Mouse (Mus musculus) hindbrain, embryonic 10.5 days (tissue): ENCODE measurements around the gene Rab4a. TPM values are rescaled to one million over a fixed set of nuclear protein-coding genes. Genes with fewer than 3 reads are reported as not detected.

ENCODE experiments used
- DNase-seq: peaks from one replicate; pipeline ENCODE4 v3.0.0-alpha.2; 2017; ENCODE audit warnings: low spot score
- H3K27ac ChIP-seq: fragments of 300-500 bp; sonication (generic); 2 replicates; pipeline ENCODE4 v1.5.1; 2016; ENCODE audit warnings: mild to moderate bottlenecking, moderate library complexity
- H3K27me3 ChIP-seq: fragments of 300-500 bp; sonication (generic); 2 replicates; pipeline ENCODE4 v1.6.1; 2016; ENCODE audit warnings: mild to moderate bottlenecking; ENCODE audit not compliant: poor library complexity, insufficient read depth, severe bottlenecking
- H3K36me3 ChIP-seq: fragments of 300-500 bp; sonication (generic); 2 replicates; pipeline ENCODE4 v1.6.1; 2016; ENCODE audit warnings: mild to moderate bottlenecking, moderate library complexity
- H3K4me1 ChIP-seq: fragments of 300-500 bp; sonication (generic); replicated peaks from 2 replicates; pipeline ENCODE4 v1.6.1; 2016; ENCODE audit warnings: mild to moderate bottlenecking
- H3K4me3 ChIP-seq: fragments of 300-500 bp; sonication (generic); 2 replicates; pipeline ENCODE4 v1.5.1; 2016; ENCODE audit warnings: mild to moderate bottlenecking, moderate library complexity
- H3K9me3 ChIP-seq: fragments of 300-500 bp; sonication (generic); 2 replicates; pipeline ENCODE4 v1.6.1; 2016; ENCODE audit warnings: mild to moderate bottlenecking, moderate library complexity
- WGBS: fragments of 180-500 bp; shearing (Covaris S2); methylation state at CpG from one replicate; pipeline ENCODE4 v1.1.7; 2016; 5-methylcytosine and 5-hydroxymethylcytosine counted together
- polyA plus RNA-seq: library from polyadenylated mRNA; unstranded; fragments of >200 nt; fragmentation: Nextera tagmentation; extraction: Ambion mirVana; gene quantifications from 2 replicates; pipeline ENCODE4 v1.2.1, GENCODE M21; 2016

Gene Rab4a
- polyA plus RNA-seq, 1 experiment from 2014 or later: 76.6 TPM

DNA sequence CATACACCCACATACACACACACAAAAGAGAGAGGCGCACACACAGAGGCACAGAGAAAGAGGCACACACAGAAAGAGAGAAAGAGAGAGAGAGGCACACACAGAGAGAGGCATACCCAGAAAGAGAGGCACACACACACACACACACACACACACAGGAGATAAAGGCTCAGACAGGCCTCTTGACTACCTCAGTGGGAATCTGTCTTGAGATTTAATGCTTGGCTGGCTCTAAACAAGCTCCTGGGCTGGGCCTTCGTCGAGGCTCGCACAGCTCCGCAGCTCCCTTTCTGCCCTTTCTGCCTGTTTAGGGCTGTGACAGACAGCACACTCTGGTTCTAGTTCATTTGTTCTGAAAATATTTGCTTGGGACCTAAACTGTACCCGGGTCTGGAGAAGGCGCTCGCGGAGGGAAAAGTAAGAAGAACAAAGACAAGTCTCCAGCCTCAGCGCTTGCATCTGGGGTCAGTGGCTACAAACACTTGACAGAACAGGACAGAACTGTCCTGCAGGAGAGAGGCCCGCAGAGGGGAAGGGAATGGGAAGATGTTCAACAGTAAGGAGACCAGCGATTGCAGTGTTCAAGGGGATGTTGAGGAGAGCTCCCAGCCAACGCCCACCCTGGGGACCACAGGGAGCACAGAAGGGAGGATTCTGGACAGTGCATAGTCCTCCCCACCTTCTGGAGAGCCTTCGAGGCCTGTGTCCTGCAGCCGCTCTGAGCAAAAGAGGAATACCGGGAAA, 14.5 kb upstream of the Rab4a start:
- H3K9me3 ChIP-seq: no peaks in the 10 kb centered on the region
- H3K36me3 ChIP-seq: no peaks in the 10 kb centered on the region
- H3K27me3 ChIP-seq: peaks cover 7% of the 10 kb centered on the region; the same call in 1 of the 2 replicates
- DNase-seq: peak; percentile 67
- peak overlapping the region; percentile 28 for H3K4me3 ChIP-seq
- H3K27ac ChIP-seq: peak overlapping the region; percentile 89
- WGBS: 33% methylated on average over 16 of the region's 16 CpGs
- peaks cover 23% of the 10 kb centered on the region for H3K4me1 ChIP-seq

DNA sequence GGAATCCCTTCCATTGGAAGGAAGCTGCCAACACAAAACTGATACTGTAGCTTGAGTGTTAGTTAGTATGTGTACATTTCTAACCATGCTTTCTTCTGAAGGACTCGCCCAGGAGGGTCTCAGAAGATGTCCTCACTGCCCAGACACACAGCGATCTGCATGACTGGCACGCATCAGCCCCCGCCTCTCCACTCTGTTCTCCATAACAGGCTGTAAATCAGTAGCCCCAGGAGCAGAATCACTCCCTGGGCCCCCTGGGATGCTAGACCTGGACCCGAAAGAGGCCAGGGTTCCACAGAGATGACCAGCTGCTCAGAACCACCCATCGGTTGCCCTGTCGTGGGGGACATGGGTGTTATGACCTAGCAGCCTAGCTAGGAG, 13.9 kb upstream of the Rab4a start:
- Histone ChIP-seq H3K9me3 (no peaks in the 10 kb centered on the region), H3K27me3 (peaks cover 7% of the 10 kb centered on the region; the same call in 1 of the 2 replicates), H3K36me3 (no peaks in the 10 kb centered on the region), H3K4me1 (peaks cover 23% of the 10 kb centered on the region), H3K4me3 (peak overlapping the region; percentile 14; the same call in 1 of the 2 replicates), H3K27ac (peak overlapping the region; percentile 89)
- DNase-seq: no peak
- WGBS: 66% methylated on average over 7 of the region's 7 CpGs

DNA sequence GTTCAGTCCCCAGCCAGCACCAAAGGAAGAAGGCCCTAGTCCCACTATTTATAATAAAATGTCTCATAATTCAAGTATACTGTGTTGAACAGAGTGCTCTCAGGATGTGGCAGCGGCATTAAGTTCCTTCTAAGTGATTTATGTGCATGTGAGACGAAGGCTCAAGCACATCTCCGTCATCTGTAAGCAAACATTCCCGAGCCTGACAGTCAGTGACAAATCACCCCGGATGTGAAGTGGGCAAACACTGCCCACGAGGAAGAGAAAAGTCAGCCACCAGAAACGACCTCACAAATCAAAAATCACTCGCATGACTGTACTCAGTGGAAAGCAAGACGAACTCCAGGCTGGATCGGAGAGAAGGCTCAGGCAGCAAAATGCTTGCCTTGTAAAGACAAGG, 11.9 kb upstream of the Rab4a start:
- no peaks in the 10 kb centered on the region for H3K9me3 ChIP-seq
- 72% methylated on average over 10 of the region's 10 CpGs for WGBS
- H3K27me3 ChIP-seq: peaks cover 7% of the 10 kb centered on the region; the same call in 1 of the 2 replicates
- no peaks in the 10 kb centered on the region for H3K36me3 ChIP-seq
- H3K4me3 ChIP-seq: no peak overlapping the region
- no peak for DNase-seq
- no peak overlapping the region for H3K27ac ChIP-seq
- H3K4me1 ChIP-seq: peaks cover 23% of the 10 kb centered on the region

DNA sequence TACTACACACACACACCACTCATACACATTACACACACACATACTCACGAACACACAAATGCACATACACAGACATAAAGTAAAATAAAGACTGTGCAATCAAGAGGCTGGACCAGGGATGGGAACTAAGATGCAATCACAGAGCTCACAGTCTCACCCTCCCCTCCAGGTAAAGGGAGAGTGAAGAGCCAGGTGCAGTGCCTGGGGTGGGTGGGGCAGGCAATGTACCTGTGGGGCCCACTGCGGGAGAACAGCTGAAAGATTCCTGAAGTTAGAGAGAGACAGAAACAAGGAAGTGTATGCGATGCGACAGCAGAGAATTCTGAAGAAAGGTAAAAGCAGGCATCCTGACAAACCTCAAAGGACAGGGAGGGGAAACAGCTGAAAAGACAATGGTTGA, 11.0 kb upstream of the Rab4a start:
- DNase-seq: no peak
- 83% methylated on average over 4 of the region's 4 CpGs for WGBS
- Histone ChIP-seq H3K9me3 (no peaks in the 10 kb centered on the region), H3K4me1 (peaks cover 27% of the 10 kb centered on the region), H3K27ac (peak overlapping the region; percentile 37; the same call in 1 of the 2 replicates), H3K36me3 (no peaks in the 10 kb centered on the region), H3K27me3 (0 out of 2 replicates have a peak, but pooled peaks cover under 1% of the 10 kb centered on the region), H3K4me3 (no peak overlapping the region)

DNA sequence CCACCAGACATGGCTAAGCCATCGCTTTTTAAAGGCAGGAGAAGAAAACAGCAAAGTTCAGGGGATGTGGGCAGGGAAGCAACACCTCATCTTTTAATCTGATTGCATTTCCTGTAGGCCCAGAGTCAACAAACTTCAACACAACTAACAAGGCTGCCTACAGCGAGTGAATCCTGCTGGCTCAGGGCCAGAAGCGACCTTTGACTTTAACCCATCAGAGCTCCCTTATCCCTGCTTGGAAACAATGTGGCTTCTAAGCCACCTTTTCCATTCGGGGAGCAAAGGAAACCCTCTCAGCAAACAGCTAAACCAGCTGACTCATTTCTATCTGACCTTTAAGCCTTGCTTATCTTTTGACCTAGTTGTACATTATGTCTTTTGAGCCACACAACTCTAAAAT, 9.0 kb upstream of the Rab4a start:
- H3K4me3 ChIP-seq: no peak overlapping the region
- 60% methylated on average over 4 of the region's 4 CpGs for WGBS
- H3K4me1 ChIP-seq: peaks cover 16% of the 10 kb centered on the region
- no peaks in the 10 kb centered on the region for H3K36me3 ChIP-seq
- DNase-seq: no peak
- H3K27ac ChIP-seq: no peak overlapping the region
- H3K27me3 ChIP-seq: no peaks in the 10 kb centered on the region
- peaks cover 3% of the 10 kb centered on the region; the same call in 1 of the 2 replicates for H3K9me3 ChIP-seq

DNA sequence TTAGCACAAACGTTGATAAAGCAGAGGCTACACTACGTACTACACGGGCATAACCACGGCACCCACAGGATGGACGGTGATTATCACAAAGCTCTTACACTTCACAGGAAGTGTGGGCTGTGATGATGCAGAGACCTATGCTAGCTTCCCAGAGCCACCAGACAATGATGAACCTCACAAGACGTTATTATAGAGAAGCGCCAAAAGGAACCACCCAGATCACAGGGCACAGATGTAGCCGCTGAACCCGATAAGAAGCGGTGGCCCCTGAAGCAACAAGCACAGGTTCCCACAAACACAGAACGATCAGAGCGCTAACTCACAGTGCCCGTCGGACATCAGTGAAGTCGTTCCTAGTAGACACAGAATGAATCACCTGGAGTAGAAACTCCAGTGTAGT, 7.9 kb upstream of the Rab4a start:
- 0 out of 2 replicates have a peak, but pooled peaks cover 7% of the 10 kb centered on the region for H3K4me1 ChIP-seq
- 92% methylated on average over 15 of the region's 15 CpGs for WGBS
- DNase-seq: no peak
- H3K27me3 ChIP-seq: no peaks in the 10 kb centered on the region
- no peaks in the 10 kb centered on the region for H3K36me3 ChIP-seq
- no peak overlapping the region for H3K27ac ChIP-seq
- no peak overlapping the region for H3K4me3 ChIP-seq
- H3K9me3 ChIP-seq: peaks cover 3% of the 10 kb centered on the region; the same call in 1 of the 2 replicates

DNA sequence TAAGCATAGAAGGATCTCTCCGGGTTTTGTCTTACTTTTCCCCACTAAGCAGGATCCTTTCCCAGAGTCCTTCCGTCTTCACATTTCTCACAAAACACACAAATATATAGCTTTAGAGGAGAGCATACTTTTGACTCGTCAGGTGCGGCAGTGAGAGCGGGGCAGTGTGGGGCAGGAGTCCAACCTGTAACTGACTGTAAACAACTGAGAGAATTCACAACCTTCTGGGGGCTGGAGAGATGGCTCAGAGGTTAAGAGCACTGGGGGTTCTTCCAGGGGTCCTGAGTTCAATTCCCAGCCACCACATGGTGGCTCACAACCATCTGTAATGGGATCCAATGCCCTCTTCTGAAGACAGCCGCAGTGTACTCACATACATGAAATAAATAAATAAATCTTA, 6.4 kb upstream of the Rab4a start:
- no peak for DNase-seq
- Histone ChIP-seq H3K9me3 (peaks cover 3% of the 10 kb centered on the region; the same call in 1 of the 2 replicates), H3K27ac (no peak overlapping the region), H3K4me1 (0 out of 2 replicates have a peak, but pooled peaks cover 7% of the 10 kb centered on the region), H3K4me3 (no peak overlapping the region), H3K36me3 (no peaks in the 10 kb centered on the region), H3K27me3 (no peaks in the 10 kb centered on the region)
- WGBS: 83% methylated on average over 6 of the region's 6 CpGs

DNA sequence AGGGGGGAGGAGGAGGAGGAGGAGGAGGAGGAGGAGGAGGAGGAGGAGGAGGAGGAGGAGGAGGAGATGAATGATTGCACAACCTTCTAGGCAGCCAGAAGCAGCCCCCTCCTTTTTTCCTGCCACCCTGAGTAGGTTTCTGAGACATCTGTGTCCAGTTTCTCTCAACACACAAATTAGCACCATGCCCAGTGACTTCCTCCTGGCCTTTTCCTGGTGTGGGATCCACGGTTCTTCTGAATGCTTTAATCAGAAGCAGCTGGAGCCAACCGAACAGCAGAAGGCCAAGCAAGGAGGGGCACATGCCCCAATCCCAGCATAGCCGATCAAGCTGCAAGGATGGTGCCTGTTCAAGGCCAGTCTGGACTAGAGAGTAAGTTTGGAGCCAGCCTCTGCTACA, 5.9 kb upstream of the Rab4a start:
- Histone ChIP-seq H3K9me3 (peaks cover 3% of the 10 kb centered on the region; the same call in 1 of the 2 replicates), H3K4me3 (no peak overlapping the region), H3K4me1 (0 out of 2 replicates have a peak, but pooled peaks cover 7% of the 10 kb centered on the region), H3K27ac (no peak overlapping the region), H3K36me3 (no peaks in the 10 kb centered on the region), H3K27me3 (no peaks in the 10 kb centered on the region)
- DNase-seq: peak; percentile 58
- 65% methylated on average over 3 of the region's 3 CpGs for WGBS

DNA sequence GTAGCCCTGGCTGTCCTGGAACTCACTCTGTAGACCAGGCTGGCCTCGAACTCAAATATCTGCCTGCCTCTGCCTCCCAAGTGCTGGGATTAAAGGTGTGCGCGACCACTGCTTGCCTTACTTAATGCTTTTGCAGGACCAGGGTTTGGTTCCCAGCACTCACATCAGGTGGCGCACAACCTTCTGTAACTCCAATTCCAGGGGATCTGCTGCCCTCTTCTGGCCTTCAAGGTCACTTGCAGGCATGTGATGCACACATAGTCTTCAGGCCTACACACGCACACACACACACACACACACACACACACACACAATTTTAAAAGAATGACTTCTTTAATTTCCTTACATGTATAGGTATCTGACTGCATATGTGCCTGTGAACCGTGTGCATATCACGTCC, 4.9 kb upstream of the Rab4a start:
- H3K27ac ChIP-seq: no peak overlapping the region
- no peak overlapping the region for H3K4me3 ChIP-seq
- no peak for DNase-seq
- WGBS: 91% methylated on average over 7 of the region's 7 CpGs
- H3K27me3 ChIP-seq: no peaks in the 10 kb centered on the region
- peaks cover 16% of the 10 kb centered on the region for H3K4me1 ChIP-seq
- peaks cover 3% of the 10 kb centered on the region; the same call in 1 of the 2 replicates for H3K9me3 ChIP-seq
- no peaks in the 10 kb centered on the region for H3K36me3 ChIP-seq

DNA sequence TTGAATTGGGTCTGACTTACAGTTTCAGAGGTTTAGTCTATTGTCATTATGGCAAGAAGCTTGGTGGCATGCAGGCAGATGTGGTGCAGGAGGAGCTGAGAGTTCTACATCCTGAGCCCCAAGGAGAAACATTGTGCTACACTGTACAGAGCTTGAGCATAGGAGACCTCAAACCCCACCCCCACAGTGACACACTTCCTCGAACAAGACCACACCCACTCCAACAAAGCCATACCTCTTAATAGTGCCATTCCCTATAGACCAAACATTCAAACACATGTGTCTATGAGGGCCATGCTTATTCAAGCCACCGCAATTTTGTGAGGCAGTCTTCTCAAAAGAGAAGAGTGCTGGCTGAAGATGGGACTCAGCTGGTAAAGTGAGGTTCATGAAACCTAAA, 4.2 kb upstream of the Rab4a start:
- Histone ChIP-seq H3K27ac (no peak overlapping the region), H3K27me3 (no peaks in the 10 kb centered on the region), H3K4me3 (no peak overlapping the region), H3K9me3 (peaks cover 3% of the 10 kb centered on the region; the same call in 1 of the 2 replicates), H3K4me1 (peaks cover 20% of the 10 kb centered on the region), H3K36me3 (no peaks in the 10 kb centered on the region)
- DNase-seq: no peak
- WGBS: 86% methylated on average over 2 of the region's 2 CpGs

DNA sequence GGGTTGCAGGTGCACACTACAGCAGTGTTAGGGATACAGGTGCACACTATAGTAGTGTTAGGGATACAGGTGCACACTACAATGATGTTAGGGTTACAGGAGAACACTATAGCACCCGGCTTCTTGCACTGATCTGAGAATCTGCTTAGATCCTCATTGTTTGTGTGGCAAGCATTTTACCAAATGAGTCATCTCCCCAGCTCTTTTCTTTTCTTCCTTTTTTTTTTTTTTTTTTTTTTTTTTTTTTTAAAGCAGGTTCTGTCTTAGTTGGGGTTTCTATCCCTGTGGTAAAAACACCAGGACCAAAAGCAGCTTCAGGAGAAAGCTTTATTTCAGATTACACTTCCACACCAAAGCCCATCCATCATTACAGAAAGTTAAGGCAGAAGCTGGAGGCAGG, 2.1 kb upstream of the Rab4a start:
- peaks cover under 1% of the 10 kb centered on the region; the same call in 1 of the 2 replicates for H3K36me3 ChIP-seq
- 86% methylated on average over 1 of the region's 1 CpGs for WGBS
- no peak overlapping the region for H3K27ac ChIP-seq
- DNase-seq: no peak
- peaks cover 3% of the 10 kb centered on the region; the same call in 1 of the 2 replicates for H3K9me3 ChIP-seq
- H3K27me3 ChIP-seq: no peaks in the 10 kb centered on the region
- no peak overlapping the region for H3K4me3 ChIP-seq
- peaks cover 37% of the 10 kb centered on the region for H3K4me1 ChIP-seq

DNA sequence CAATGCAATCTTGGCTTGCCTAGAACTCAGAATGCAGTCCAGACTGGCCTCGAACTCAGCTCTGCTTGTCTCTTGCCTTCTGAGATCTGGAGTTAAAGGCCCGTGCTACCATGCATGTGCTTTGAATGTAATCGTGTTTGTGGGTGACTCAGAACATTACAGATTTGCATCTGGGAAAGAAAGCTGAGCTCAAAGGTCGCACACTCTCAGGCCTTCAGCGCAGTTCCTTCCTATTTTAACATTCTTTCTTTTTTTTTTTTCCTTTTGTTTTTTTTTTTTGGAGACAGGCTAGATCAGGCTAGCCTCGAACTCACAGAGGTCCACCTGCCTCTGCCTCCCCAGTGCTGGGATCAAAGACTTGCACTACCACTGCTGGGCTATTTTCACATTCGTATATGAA, 1.2 kb upstream of the Rab4a start:
- peaks cover 8% of the 10 kb centered on the region; the same call in 1 of the 2 replicates for H3K36me3 ChIP-seq
- WGBS: 88% methylated on average over 7 of the region's 7 CpGs
- no peak for DNase-seq
- peaks cover 42% of the 10 kb centered on the region for H3K4me1 ChIP-seq
- H3K27ac ChIP-seq: no peak overlapping the region
- H3K27me3 ChIP-seq: no peaks in the 10 kb centered on the region
- H3K4me3 ChIP-seq: no peak overlapping the region
- H3K9me3 ChIP-seq: peaks cover 3% of the 10 kb centered on the region; the same call in 1 of the 2 replicates

DNA sequence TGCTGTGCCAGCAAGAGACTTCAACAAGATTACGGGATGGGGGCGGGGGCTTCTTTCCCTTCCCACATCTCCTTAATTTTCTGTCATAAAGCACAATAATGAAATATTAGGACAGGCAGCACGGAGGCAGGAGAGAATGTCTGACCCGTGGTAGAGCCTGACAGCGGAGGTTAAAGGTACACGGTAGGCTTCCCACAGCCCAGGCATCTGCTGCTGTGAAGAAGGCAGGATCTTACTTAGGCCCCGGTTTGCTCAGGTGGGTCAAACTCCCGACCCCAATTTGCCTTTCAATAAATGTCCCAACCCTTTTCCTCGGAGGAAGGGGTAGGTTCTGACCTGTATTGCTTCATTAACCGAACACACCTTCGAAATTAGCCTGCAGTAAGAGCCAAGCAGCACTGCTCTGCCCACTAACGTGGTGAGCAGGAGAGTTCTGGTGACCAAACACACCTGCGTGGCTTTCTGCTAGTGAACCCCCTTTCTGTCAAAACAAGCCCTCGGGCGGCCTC, 522 bp upstream of the Rab4a start:
- Histone ChIP-seq H3K27me3 (no peaks in the 10 kb centered on the region), H3K4me1 (peaks cover 38% of the 10 kb centered on the region), H3K36me3 (peaks cover 13% of the 10 kb centered on the region), H3K4me3 (peak overlapping the region; percentile 76), H3K27ac (peak overlapping the region; percentile 95), H3K9me3 (peaks cover 3% of the 10 kb centered on the region; the same call in 1 of the 2 replicates)
- no peak for DNase-seq
- 17% methylated on average over 15 of the region's 15 CpGs for WGBS
